Mouse (Mus musculus): ENCODE results near the gene Ndufa12. TPM values are rescaled to one million over a fixed set of nuclear protein-coding genes. Genes with fewer than 3 reads are reported as not detected.

Gene Ndufa12
- polyA plus RNA-seq, 2 experiments: 198 to 377 TPM

GRCm38 (mm10) chr10:94171440-94172130 lies 26.9 kb upstream of the Ndufa12 start:
- H3K4me1 ChIP-seq (ENCODE audit: control insufficient read depth, insufficient read depth, low read length): 0 out of 2 replicates have a peak, but pooled peaks cover 3% of the 10 kb centered on the region
- H3K4me3 ChIP-seq (replicated peaks; ENCODE audit: low read length): no peak overlapping the region
- 54% methylated on average over 12 of the region's 12 CpGs for WGBS
- H3K27me3 ChIP-seq (ENCODE audit: control insufficient read depth, insufficient read depth, low read length): no peaks in the 10 kb centered on the region
- no peaks in the 10 kb centered on the region for H3K9me3 ChIP-seq (ENCODE audit: control insufficient read depth, low read length)
- H3K27ac ChIP-seq (replicated peaks; ENCODE audit: low read depth, low read length): no peak overlapping the region; the same call in 1 of the 2 replicates
- no peak overlapping the region; the same call in 1 of the 2 replicates for H3K4me2 ChIP-seq (replicated peaks; ENCODE audit: low read depth, low read length, severe bottlenecking)
- DNase-seq (ENCODE audit: low spot score): peak; percentile 57
- TF ChIP-seq POLR2A (IDR thresholded peaks at IDR 0.05; ENCODE audit: borderline replicate concordance, extremely low read depth, insufficient read depth, insufficient read length): no peak
- H3K9ac ChIP-seq (ENCODE audit: low read depth, low read length, severe bottlenecking): no peak overlapping the region
- H3K36me3 ChIP-seq (ENCODE audit: control insufficient read depth, insufficient read depth, low read length): peaks cover 83% of the 10 kb centered on the region
- ATAC-seq (ENCODE audit: low FRiP score, low read depth): peak; percentile 71; the same call in 1 of the 2 replicates

GRCm38 (mm10) chr10:94172137-94172536 lies 26.4 kb upstream of the Ndufa12 start:
- Histone ChIP-seq H3K4me2 (replicated peaks; ENCODE audit: low read depth, low read length, severe bottlenecking) (no peak overlapping the region), H3K9ac (ENCODE audit: low read depth, low read length, severe bottlenecking) (no peak overlapping the region), H3K27ac (replicated peaks; ENCODE audit: low read depth, low read length) (no peak overlapping the region), H3K27me3 (ENCODE audit: control insufficient read depth, insufficient read depth, low read length) (no peaks in the 10 kb centered on the region), H3K9me3 (ENCODE audit: control insufficient read depth, low read length) (no peaks in the 10 kb centered on the region), H3K36me3 (ENCODE audit: control insufficient read depth, insufficient read depth, low read length) (peaks cover 78% of the 10 kb centered on the region), H3K4me3 (replicated peaks; ENCODE audit: low read length) (no peak overlapping the region), H3K4me1 (ENCODE audit: control insufficient read depth, insufficient read depth, low read length) (0 out of 2 replicates have a peak, but pooled peaks cover 3% of the 10 kb centered on the region)
- ATAC-seq (ENCODE audit: low FRiP score, low read depth) (no peak), DNase-seq (ENCODE audit: low spot score) (no peak)
- 81% methylated on average over 11 of the region's 11 CpGs for WGBS
- no peak for TF ChIP-seq POLR2A (IDR thresholded peaks at IDR 0.05; ENCODE audit: borderline replicate concordance, extremely low read depth, insufficient read depth, insufficient read length)

GRCm38 (mm10) chr10:94172706-94173105 lies 25.8 kb upstream of the Ndufa12 start:
- Histone ChIP-seq H3K4me2 (replicated peaks; ENCODE audit: low read depth, low read length, severe bottlenecking) (no peak overlapping the region), H3K4me1 (ENCODE audit: control insufficient read depth, insufficient read depth, low read length) (0 out of 2 replicates have a peak, but pooled peaks cover 3% of the 10 kb centered on the region), H3K9me3 (ENCODE audit: control insufficient read depth, low read length) (no peaks in the 10 kb centered on the region), H3K9ac (ENCODE audit: low read depth, low read length, severe bottlenecking) (no peak overlapping the region), H3K27me3 (ENCODE audit: control insufficient read depth, insufficient read depth, low read length) (no peaks in the 10 kb centered on the region), H3K36me3 (ENCODE audit: control insufficient read depth, insufficient read depth, low read length) (peaks cover 72% of the 10 kb centered on the region), H3K27ac (replicated peaks; ENCODE audit: low read depth, low read length) (no peak overlapping the region), H3K4me3 (replicated peaks; ENCODE audit: low read length) (no peak overlapping the region)
- ATAC-seq (ENCODE audit: low FRiP score, low read depth) (no peak), DNase-seq (ENCODE audit: low spot score) (no peak)
- TF ChIP-seq POLR2A (IDR thresholded peaks at IDR 0.05; ENCODE audit: borderline replicate concordance, extremely low read depth, insufficient read depth, insufficient read length): no peak
- WGBS: 81% methylated on average over 6 of the region's 6 CpGs

GRCm38 (mm10) chr10:94174652-94175051 lies 23.9 kb upstream of the Ndufa12 start:
- no peaks in the 10 kb centered on the region for H3K9me3 ChIP-seq (ENCODE audit: control insufficient read depth, low read length)
- peaks cover 59% of the 10 kb centered on the region for H3K36me3 ChIP-seq (ENCODE audit: control insufficient read depth, insufficient read depth, low read length)
- H3K27me3 ChIP-seq (ENCODE audit: control insufficient read depth, insufficient read depth, low read length): no peaks in the 10 kb centered on the region
- no peak for DNase-seq (ENCODE audit: low spot score)
- ATAC-seq (ENCODE audit: low FRiP score, low read depth): no peak
- no peak overlapping the region for H3K9ac ChIP-seq (ENCODE audit: low read depth, low read length, severe bottlenecking)
- no peak for TF ChIP-seq POLR2A (IDR thresholded peaks at IDR 0.05; ENCODE audit: borderline replicate concordance, extremely low read depth, insufficient read depth, insufficient read length)
- no peak overlapping the region for H3K27ac ChIP-seq (replicated peaks; ENCODE audit: low read depth, low read length)
- no peak overlapping the region for H3K4me2 ChIP-seq (replicated peaks; ENCODE audit: low read depth, low read length, severe bottlenecking)
- H3K4me3 ChIP-seq (replicated peaks; ENCODE audit: low read length): no peak overlapping the region
- 0 out of 2 replicates have a peak, but pooled peaks cover 3% of the 10 kb centered on the region for H3K4me1 ChIP-seq (ENCODE audit: control insufficient read depth, insufficient read depth, low read length)
- 87% methylated on average over 7 of the region's 7 CpGs for WGBS

GRCm38 (mm10) chr10:94183199-94183598 lies 15.3 kb upstream of the Ndufa12 start:
- no peak overlapping the region for H3K4me2 ChIP-seq (replicated peaks; ENCODE audit: low read depth, low read length, severe bottlenecking)
- H3K27me3 ChIP-seq (ENCODE audit: control insufficient read depth, insufficient read depth, low read length): no peaks in the 10 kb centered on the region
- H3K4me3 ChIP-seq (replicated peaks; ENCODE audit: low read length): no peak overlapping the region
- H3K27ac ChIP-seq (replicated peaks; ENCODE audit: low read depth, low read length): no peak overlapping the region
- no peak for TF ChIP-seq POLR2A (IDR thresholded peaks at IDR 0.05; ENCODE audit: borderline replicate concordance, extremely low read depth, insufficient read depth, insufficient read length)
- ATAC-seq (ENCODE audit: low FRiP score, low read depth) (no peak), DNase-seq (ENCODE audit: low spot score) (no peak)
- no peaks in the 10 kb centered on the region for H3K9me3 ChIP-seq (ENCODE audit: control insufficient read depth, low read length)
- no peak overlapping the region for H3K9ac ChIP-seq (ENCODE audit: low read depth, low read length, severe bottlenecking)
- peaks cover 60% of the 10 kb centered on the region for H3K36me3 ChIP-seq (ENCODE audit: control insufficient read depth, insufficient read depth, low read length)
- 60% methylated on average over 4 of the region's 4 CpGs for WGBS
- H3K4me1 ChIP-seq (ENCODE audit: control insufficient read depth, insufficient read depth, low read length): no peaks in the 10 kb centered on the region

All from limb, embryonic 14.5 days (tissue).